Mouse (Mus musculus) embryonic facial prominence, embryonic 13.5 days (tissue): ENCODE results near the gene Zfp536. TPM values are rescaled to one million over a fixed set of nuclear protein-coding genes. Genes with fewer than 3 reads are reported as not detected.
A peak's percentile ranks its signal among the peaks of the same experiment; 100 is the strongest.
"Not testable (repeated sequence)": the region's sequence is repeated elsewhere in the genome, so short reads cannot be mapped to it uniquely, and the experiment has no call there.

Source experiments
- ATAC-seq: fragments of 200-750 bp; cut with Nextera tagmentation; 2 replicates; pipeline ENCODE4 v1.8.0; 2017; ENCODE audit warnings: low read depth; ENCODE audit not compliant: insufficient number of reproducible peaks, insufficient read depth, low FRiP score, low TSS enrichment
- H3K27ac ChIP-seq: fragments of 300-500 bp; sonication (generic); 2 replicates; pipeline ENCODE4 v1.5.1; 2015; ENCODE audit warnings: moderate library complexity, mild to moderate bottlenecking, inconsistent platforms
- H3K27me3 ChIP-seq: fragments of 300-500 bp; sonication (generic); 2 replicates; pipeline ENCODE4 v1.6.1; 2015; ENCODE audit warnings: mild to moderate bottlenecking, inconsistent platforms
- H3K36me3 ChIP-seq: fragments of 300-500 bp; sonication (generic); 2 replicates; pipeline ENCODE4 v1.6.1; 2015; ENCODE audit warnings: mild to moderate bottlenecking, inconsistent platforms
- H3K4me1 ChIP-seq: fragments of 300-500 bp; sonication (generic); 2 replicates; pipeline ENCODE4 v1.6.1; 2015; ENCODE audit warnings: inconsistent platforms
- H3K4me2 ChIP-seq: fragments of 300-500 bp; sonication (generic); 2 replicates; pipeline ENCODE4 v1.6.1; 2015; ENCODE audit warnings: moderate library complexity, mild to moderate bottlenecking, inconsistent platforms
- H3K4me3 ChIP-seq: fragments of 300-500 bp; sonication (generic); 2 replicates; pipeline ENCODE4 v1.5.1; 2015; ENCODE audit warnings: mild to moderate bottlenecking, inconsistent platforms
- H3K9ac ChIP-seq: fragments of 300-500 bp; sonication (generic); 2 replicates; pipeline ENCODE4 v1.6.1; 2015; ENCODE audit warnings: mild to moderate bottlenecking, inconsistent platforms
- H3K9me3 ChIP-seq: fragments of 300-500 bp; sonication (generic); 2 replicates; pipeline ENCODE4 v1.6.1; 2016; ENCODE audit warnings: inconsistent platforms
- WGBS: fragments of 180-500 bp; shearing (Covaris S2); methylation state at CpG from one replicate; pipeline ENCODE4 v1.1.7; 2015; ENCODE audit warnings: mixed read lengths; 5-methylcytosine and 5-hydroxymethylcytosine counted together
- polyA plus RNA-seq: library from polyadenylated mRNA; unstranded; fragments of >200 nt; fragmentation: Nextera tagmentation; extraction: Ambion mirVana; gene quantifications from 2 replicates; pipeline ENCODE4 v1.2.1, GENCODE M21; 2015

Zfp536 gene
- polyA plus RNA-seq, 1 experiment from 2014 or later = 7.1 TPM

DNA sequence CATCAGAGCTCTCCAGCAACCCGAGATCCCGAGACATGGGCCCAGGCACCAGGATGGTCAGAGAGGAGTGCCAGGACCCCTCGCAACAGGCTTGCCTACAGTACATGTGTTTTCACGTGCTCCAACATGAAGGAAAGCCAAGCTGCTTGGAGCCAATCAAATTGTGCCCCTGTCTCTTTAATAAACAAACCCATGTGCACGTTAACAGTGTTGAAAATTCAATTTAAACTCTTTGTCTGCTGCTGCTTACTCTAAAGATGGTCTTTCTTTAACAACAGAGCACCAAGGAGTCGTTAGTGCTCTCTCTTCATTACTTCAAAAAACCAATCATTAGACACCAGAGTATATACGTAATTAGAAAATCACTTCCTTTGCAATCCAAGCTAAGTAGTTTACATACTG is 50.2 kb downstream of the Zfp536 start:
- no peak overlapping the region for H3K9ac ChIP-seq
- H3K9me3 ChIP-seq = no peaks in the 10 kb centered on the region
- H3K36me3 ChIP-seq = no peaks in the 10 kb centered on the region
- H3K4me1 ChIP-seq = 0 out of 2 replicates have a peak, but pooled peaks cover 3% of the 10 kb centered on the region
- 45% methylated on average over 7 of the region's 7 CpGs for WGBS
- no peak overlapping the region for H3K27ac ChIP-seq
- H3K27me3 ChIP-seq = peaks cover 4% of the 10 kb centered on the region; the same call in 1 of the 2 replicates
- ATAC-seq = no peak
- no peak overlapping the region for H3K4me3 ChIP-seq
- H3K4me2 ChIP-seq = no peak overlapping the region

GRCm38 (mm10) chr7:37721676-37722075 is 51.8 kb downstream of the Zfp536 start:
- no peaks in the 10 kb centered on the region for H3K9me3 ChIP-seq
- no peak overlapping the region for H3K4me3 ChIP-seq
- no peak overlapping the region for H3K9ac ChIP-seq
- ATAC-seq = no peak
- no peak overlapping the region for H3K4me2 ChIP-seq
- WGBS = 84% methylated on average over 4 of the region's 4 CpGs
- peaks cover 5% of the 10 kb centered on the region; the same call in 1 of the 2 replicates for H3K27me3 ChIP-seq
- H3K36me3 ChIP-seq = no peaks in the 10 kb centered on the region
- no peak overlapping the region for H3K27ac ChIP-seq
- H3K4me1 ChIP-seq = 0 out of 2 replicates have a peak, but pooled peaks cover 3% of the 10 kb centered on the region

- WGBS = 65% methylated on average over 15 of the region's 15 CpGs
- Histone ChIP-seq H3K9ac (no peak overlapping the region), H3K27ac (no peak overlapping the region), H3K9me3 (no peaks in the 10 kb centered on the region), H3K27me3 (peaks cover 19% of the 10 kb centered on the region; the same call in 1 of the 2 replicates), H3K4me1 (0 out of 2 replicates have a peak, but pooled peaks cover 3% of the 10 kb centered on the region), H3K4me3 (no peak overlapping the region), H3K36me3 (no peaks in the 10 kb centered on the region), H3K4me2 (no peak overlapping the region)
- no peak for ATAC-seq
Measured at GRCm38 (mm10) chr7:37718671-37719402, 54.6 kb downstream of the Zfp536 start.

DNA sequence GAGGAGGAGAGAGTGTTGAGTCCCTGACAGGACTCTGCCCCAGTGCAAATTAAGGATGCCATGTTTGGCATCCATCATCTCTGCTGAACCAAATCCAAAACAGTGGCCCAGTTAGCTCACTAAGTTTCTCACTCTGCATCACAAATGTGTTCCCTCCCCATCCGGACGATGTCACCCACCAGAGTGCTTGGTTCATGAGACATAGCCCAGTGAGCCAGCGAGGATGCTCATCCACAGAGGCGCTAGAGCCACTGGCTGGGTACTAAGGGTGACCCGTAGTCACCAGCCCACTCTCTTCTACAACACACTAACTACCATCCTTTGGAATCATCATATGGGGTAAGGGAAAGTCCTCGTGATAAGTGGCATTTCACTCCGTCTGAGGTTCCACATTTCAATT is 56.4 kb downstream of the Zfp536 start:
- H3K9ac ChIP-seq = no peak overlapping the region
- H3K4me3 ChIP-seq = no peak overlapping the region
- H3K4me1 ChIP-seq = no peaks in the 10 kb centered on the region
- H3K9me3 ChIP-seq = no peaks in the 10 kb centered on the region
- ATAC-seq = no peak
- H3K36me3 ChIP-seq = no peaks in the 10 kb centered on the region
- H3K27ac ChIP-seq = no peak overlapping the region
- H3K27me3 ChIP-seq = peaks cover 19% of the 10 kb centered on the region; the same call in 1 of the 2 replicates
- no peak overlapping the region for H3K4me2 ChIP-seq
- 87% methylated on average over 7 of the region's 7 CpGs for WGBS

DNA sequence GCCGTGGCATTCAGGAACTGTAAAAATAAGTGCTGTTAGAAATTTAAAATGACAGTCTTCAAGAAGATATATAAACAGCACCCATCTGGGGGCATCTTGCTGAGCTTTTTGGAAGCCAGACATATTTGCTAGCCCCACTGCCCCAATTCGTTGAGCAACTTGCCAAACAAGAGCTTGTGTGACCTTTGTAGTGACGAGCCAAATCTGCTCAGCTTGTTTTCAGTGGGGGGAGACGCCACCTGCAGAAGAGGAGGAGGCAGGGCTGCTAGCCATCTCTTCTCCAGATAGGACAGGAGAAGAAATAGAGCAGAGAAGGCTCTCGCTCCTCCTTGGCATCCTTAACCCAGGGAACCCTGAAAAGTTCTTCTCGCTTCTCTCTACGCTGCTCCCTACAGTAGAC is 56.8 kb downstream of the Zfp536 start:
- WGBS = 77% methylated on average over 7 of the region's 7 CpGs
- Histone ChIP-seq H3K4me3 (no peak overlapping the region), H3K9me3 (no peaks in the 10 kb centered on the region), H3K36me3 (no peaks in the 10 kb centered on the region), H3K27me3 (peaks cover 19% of the 10 kb centered on the region; the same call in 1 of the 2 replicates), H3K4me1 (no peaks in the 10 kb centered on the region), H3K27ac (no peak overlapping the region), H3K9ac (no peak overlapping the region), H3K4me2 (no peak overlapping the region)
- ATAC-seq = no peak

GRCm38 (mm10) chr7:37704464-37704863 is 69.0 kb downstream of the Zfp536 start:
- no peak overlapping the region for H3K4me3 ChIP-seq
- whole genome bisulfite sequencing = 93% methylated on average over 9 of the region's 9 CpGs
- H3K4me1 ChIP-seq = no peaks in the 10 kb centered on the region
- no peaks in the 10 kb centered on the region; the same call in 1 of the 2 replicates for H3K27me3 ChIP-seq
- ATAC-seq = no peak
- H3K4me2 ChIP-seq = no peak overlapping the region
- no peak overlapping the region for H3K9ac ChIP-seq
- H3K27ac ChIP-seq = no peak overlapping the region
- H3K9me3 ChIP-seq = no peaks in the 10 kb centered on the region
- H3K36me3 ChIP-seq = no peaks in the 10 kb centered on the region

DNA sequence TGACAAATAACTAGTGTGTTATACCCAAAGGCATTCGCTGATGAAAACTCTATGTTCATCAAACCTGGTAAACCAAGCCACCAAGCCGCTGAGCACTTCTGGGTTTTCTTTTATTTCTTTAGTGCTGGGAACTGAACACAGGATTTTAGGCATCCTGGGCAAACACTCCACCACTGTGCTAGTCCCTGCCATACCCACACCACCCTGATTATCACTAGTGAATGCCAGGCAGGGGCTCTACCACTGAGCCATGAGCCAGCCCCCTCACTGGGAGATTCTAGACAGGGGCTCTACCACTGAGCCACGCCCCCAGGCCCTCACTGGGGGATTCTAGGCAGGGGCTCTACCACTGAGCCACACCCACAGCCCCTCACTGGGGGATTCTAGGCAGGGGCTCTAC is 76.1 kb downstream of the Zfp536 start:
- H3K9me3 ChIP-seq, H3K4me1 ChIP-seq, H3K4me2 ChIP-seq, H3K9ac ChIP-seq, H3K4me3 ChIP-seq, ATAC-seq, H3K27ac ChIP-seq, H3K36me3 ChIP-seq, H3K27me3 ChIP-seq: not testable (repeated sequence)
- WGBS = 92% methylated on average over 3 of the region's 3 CpGs

GRCm38 (mm10) chr7:37695066-37695465 is 78.4 kb downstream of the Zfp536 start:
- no peak; the same call in 1 of the 2 replicates for ATAC-seq
- WGBS = 45% methylated on average over 5 of the region's 5 CpGs

DNA sequence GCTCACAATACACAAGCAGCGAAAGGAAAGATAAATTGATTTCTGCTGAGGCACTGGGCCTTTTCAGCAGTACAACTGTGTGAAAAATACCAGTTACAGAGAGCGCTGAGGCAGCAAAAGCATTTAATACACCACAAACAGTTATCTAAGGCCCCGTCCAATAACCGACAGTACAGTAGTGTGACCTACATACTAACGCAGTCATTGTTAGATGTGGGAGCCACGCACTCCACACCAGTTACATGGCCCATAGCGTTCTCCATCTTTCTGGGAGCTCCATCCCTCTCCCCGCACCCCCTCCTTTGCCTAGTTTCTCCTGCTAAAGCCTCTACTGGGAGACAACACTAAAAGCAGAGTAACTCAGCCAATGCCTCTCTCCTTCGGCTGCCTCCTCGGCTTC is 82.8 kb downstream of the Zfp536 start:
- Histone ChIP-seq H3K36me3 (no peaks in the 10 kb centered on the region), H3K4me2 (no peak overlapping the region), H3K9ac (no peak overlapping the region), H3K27ac (no peak overlapping the region), H3K27me3 (no peaks in the 10 kb centered on the region; the same call in 1 of the 2 replicates), H3K4me3 (no peak overlapping the region), H3K9me3 (no peaks in the 10 kb centered on the region), H3K4me1 (peaks cover 21% of the 10 kb centered on the region)
- 74% methylated on average over 10 of the region's 10 CpGs for whole genome bisulfite sequencing
- ATAC-seq = no peak

More at GRCm38 (mm10) chr7:37695066-37695465, 78.4 kb downstream of the Zfp536 start:
- H3K9ac ChIP-seq = no peak overlapping the region; the same call in 1 of the 2 replicates
- no peaks in the 10 kb centered on the region for H3K36me3 ChIP-seq
- no peak overlapping the region for H3K27ac ChIP-seq
- no peak overlapping the region for H3K4me2 ChIP-seq
- H3K27me3 ChIP-seq = no peaks in the 10 kb centered on the region
- peaks cover 9% of the 10 kb centered on the region for H3K4me1 ChIP-seq
- H3K4me3 ChIP-seq = no peak overlapping the region
- no peaks in the 10 kb centered on the region for H3K9me3 ChIP-seq

GRCm38 (mm10) chr7:37689561-37690305 is 83.7 kb downstream of the Zfp536 start:
- Histone ChIP-seq H3K9ac (no peak overlapping the region), H3K4me1 (peaks cover 21% of the 10 kb centered on the region), H3K9me3 (no peaks in the 10 kb centered on the region), H3K27me3 (no peaks in the 10 kb centered on the region; the same call in 1 of the 2 replicates), H3K4me3 (no peak overlapping the region), H3K36me3 (no peaks in the 10 kb centered on the region), H3K4me2 (peak overlapping the region; percentile 35), H3K27ac (no peak overlapping the region)
- no peak for ATAC-seq
- WGBS = 33% methylated on average over 23 of the region's 23 CpGs

DNA sequence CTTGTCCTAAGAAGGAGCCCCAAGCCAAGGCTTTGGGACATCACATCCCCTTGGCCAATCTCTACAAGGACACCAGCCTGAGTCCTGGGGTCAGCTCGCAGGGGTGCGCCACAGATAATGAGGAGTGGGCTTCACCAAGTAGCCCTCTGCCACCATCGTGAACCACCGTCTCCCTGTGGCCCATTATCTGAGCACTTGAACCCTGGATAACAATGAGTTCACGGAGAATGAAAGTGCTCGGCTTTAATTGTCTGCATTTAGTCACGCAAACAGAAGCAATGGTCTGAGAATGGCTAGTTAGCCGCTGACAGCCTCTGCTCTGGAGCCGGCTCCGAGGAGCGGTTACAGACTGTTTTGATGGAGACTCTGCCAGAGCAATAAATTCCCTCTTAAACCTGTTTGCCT is 84.3 kb downstream of the Zfp536 start:
- peak overlapping the region; percentile 35 for H3K4me2 ChIP-seq
- ATAC-seq = no peak
- 38% methylated on average over 11 of the region's 11 CpGs for WGBS

More for the DNA sequence above, 84.3 kb downstream of the Zfp536 start:
- no peaks in the 10 kb centered on the region for H3K36me3 ChIP-seq
- no peak overlapping the region for H3K4me3 ChIP-seq
- 0 out of 2 replicates have a peak overlapping the region, but pooled peaks have one; percentile 16 for H3K27ac ChIP-seq
- no peaks in the 10 kb centered on the region for H3K9me3 ChIP-seq
- 0 out of 2 replicates have a peak overlapping the region, but pooled peaks have one; percentile 16 for H3K9ac ChIP-seq
- H3K4me1 ChIP-seq = peaks cover 21% of the 10 kb centered on the region
- no peaks in the 10 kb centered on the region; the same call in 1 of the 2 replicates for H3K27me3 ChIP-seq
